Mouse (Mus musculus) left cerebral cortex, postnatal 4 days (tissue): ENCODE measurements at regions not wholly inside any gene's neighbourhood (a gene's known extent, or its start where the extent isn't known, plus 50 kb on each side); places are given as distances from the start of the nearest gene placed in this dataset.
"Not testable (repeated sequence)": the region's sequence is repeated elsewhere in the genome, so short reads cannot be mapped to it uniquely, and the experiment has no call there.

Source experiments
- DNase-seq: peaks from one replicate; pipeline ENCODE4 v3.0.0-alpha.2; 2022
- intact Hi-C: fragments of 180-260 bp; cut with DNase I; formaldehyde crosslinking; loops from one replicate; pipeline ENCODE4 v1.15.1; 2025

- intact Hi-C loops, result no loop called here
- no peak for DNase-seq
Observed at GRCm38 (mm10) chrX:77307374-77307773, 203.4 kb upstream of the Tbl1x start.

DNA sequence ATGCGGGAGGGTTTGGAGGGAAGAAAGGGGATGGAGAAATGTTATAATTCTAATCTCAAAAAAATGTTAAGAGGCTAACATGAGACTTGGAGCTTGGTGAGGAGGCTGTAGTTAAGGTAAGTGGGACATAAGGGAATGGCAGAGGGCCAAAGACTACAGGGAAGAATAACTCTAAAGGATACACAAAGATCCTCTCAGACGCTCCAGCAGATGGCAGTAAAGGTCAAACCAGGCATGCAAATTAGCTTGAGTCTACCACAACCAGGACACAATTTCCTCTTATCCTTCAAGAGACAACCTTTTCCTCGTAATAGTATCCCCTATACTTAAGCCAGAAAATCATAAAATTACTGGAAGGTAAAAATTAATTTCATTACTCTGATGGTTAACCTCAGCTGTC lies 196.4 kb upstream of the Tbl1x start:
- intact Hi-C loops, result no loop called here
- peak; percentile 32 for DNase-seq

DNA sequence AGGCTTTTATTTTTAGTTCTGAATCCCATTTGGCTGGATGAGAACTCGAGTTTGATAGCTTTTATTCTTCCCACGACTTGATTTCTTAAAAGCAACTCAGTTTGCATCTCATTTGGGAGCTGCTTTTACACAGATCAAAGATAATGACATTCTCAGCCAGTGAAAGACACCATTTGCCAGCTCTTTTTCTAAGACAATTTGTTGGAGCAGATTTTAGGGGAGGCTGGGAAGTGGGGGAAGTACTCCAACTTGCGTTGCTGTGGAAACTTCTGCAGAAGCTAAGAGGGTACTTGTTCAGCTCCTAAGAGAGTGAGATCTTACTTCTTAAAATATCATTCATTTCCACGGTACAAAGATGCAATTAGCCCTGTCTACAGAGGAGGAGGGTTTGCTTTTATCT lies 187.2 kb upstream of the Tbl1x start:
- intact Hi-C loops, result no loop called here
- DNase-seq, result no peak

GRCm38 (mm10) chrX:77353181-77353580 lies 157.6 kb upstream of the Tbl1x start:
- intact Hi-C loops, result no loop called here
- no peak for DNase-seq

DNA sequence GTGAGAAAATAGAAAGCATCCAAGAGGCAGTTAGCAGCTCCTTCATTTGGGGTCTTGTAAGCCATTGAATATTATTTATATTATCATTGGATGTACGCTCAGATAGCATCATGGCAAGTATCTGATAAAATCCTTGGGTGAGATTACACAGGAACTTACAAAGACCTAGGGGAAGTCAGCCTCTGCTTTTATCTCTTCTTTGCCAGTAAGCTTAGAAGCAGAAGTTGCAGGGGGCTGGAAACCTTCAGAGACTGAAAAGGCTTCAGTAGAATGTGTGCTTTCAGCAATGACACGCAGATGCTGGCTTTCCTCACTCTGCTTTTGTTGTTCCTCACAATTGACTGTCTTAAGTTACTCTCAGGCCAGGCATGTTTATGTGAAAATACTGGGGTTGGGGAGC lies 150.3 kb upstream of the Tbl1x start:
- intact Hi-C loops, result no loop called here
- no peak for DNase-seq

DNA sequence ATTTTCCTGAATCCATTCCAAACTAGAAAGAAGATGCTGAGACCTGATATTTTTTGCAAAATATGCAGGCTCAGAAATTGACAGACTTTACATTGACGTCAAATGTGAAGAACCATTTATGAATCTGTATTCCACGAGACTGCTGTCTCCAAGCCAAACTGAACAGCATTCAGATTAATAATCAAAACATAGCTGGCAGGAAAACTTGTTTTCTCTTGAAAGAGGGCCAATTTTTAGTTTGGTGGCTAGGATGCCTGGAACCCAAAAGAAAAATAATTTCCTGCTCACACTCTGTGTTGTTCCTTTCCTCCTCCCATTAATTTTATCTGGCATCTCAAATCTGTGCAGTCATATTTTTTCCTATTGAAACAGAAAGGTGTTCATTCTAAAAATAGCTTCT lies 149.7 kb upstream of the Tbl1x start:
- no peak for DNase-seq
- intact Hi-C loops, result no loop called here

GRCm38 (mm10) chrX:77363657-77364056 lies 147.2 kb upstream of the Tbl1x start:
- intact Hi-C loops, result no loop called here
- no peak for DNase-seq

- intact Hi-C loops, result no loop called here
- no peak for DNase-seq
Observed at GRCm38 (mm10) chrX:77367351-77367750, 143.5 kb upstream of the Tbl1x start.

- no peak for DNase-seq
- intact Hi-C loops, result no loop called here
Observed at GRCm38 (mm10) chrX:77387271-77387670, 123.5 kb upstream of the Tbl1x start.

DNA sequence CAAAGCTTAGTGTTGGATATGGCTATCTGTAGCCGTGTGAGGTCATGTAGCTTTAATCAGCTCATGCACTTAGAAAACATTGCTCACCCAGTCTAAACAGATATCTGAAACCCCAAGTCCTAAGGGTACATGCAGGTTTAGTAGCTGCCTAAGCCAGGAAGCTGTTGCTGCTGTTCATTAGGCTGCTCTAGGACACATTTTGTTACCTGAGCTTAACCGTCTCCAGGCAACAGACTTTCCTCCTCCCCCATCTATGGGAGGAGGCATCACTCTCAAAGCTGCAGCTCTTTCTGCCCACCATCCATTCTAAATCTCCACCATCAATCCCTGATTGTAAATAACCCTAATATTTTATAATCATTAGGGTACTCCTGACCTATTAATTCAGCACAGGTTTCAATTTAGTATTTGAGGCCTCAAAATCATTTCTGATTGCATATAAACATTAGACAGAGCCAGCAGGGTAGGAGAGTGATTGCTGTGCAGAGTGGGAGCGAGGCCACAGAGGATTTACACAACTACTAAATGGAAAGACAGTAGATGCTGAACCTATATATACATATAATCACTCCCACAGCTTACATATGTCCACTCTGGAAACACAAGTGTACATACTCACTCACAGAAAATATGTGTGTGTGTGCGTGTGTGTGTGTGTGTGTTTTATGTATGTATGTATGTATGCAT lies 118.9 kb upstream of the Tbl1x start:
- intact Hi-C loops, result no loop called here
- no peak for DNase-seq

- no peak for DNase-seq
- intact Hi-C loops, result no loop called here
Observed at GRCm38 (mm10) chrX:77406896-77407295, 103.9 kb upstream of the Tbl1x start.

- intact Hi-C loops, result no loop called here
- no peak for DNase-seq
Observed at GRCm38 (mm10) chrX:77407925-77408324, 102.9 kb upstream of the Tbl1x start.

- DNase-seq, result peak; percentile 14
- intact Hi-C loops, result no loop called here
Observed at GRCm38 (mm10) chrX:77409370-77409769, 101.4 kb upstream of the Tbl1x start.

DNA sequence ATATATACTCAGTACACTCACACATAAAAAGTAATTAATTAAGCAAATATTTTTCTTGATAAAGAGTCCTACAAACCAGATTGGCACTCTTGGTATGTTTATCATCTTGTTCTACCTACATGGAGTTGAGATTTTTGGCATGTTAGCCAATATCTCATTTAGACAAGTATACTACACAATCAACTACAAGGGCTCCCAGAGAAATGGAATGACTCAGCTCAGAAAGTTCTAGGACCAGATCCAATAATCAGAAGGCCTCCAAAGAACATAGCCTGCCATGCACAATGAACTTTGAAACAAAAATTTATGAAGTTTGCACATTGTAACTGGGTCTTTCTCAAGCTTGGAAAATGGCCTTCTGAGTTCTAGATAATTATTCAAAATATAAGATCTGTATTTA lies 100.0 kb upstream of the Tbl1x start:
- no peak for DNase-seq
- intact Hi-C loops, result no loop called here

DNA sequence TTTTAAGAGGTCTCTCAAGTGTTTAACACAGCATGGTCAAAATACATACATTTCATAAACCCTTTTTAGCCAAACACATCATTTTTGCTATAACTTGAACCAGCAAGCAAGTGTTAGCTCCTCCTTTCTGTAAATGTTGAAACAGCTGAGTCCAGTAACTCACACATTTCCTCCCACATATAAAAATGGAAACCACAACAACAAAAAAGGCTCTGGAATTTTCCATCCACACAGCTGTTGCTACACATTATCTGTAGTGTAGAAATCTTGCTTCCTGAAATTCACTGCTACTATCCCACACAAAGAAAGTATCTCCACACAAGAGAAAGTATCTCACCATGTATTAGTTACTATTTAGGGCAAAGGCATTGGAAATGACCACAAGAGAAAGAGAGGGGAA lies 96.7 kb upstream of the Tbl1x start:
- intact Hi-C loops, result no loop called here
- DNase-seq, result no peak

DNA sequence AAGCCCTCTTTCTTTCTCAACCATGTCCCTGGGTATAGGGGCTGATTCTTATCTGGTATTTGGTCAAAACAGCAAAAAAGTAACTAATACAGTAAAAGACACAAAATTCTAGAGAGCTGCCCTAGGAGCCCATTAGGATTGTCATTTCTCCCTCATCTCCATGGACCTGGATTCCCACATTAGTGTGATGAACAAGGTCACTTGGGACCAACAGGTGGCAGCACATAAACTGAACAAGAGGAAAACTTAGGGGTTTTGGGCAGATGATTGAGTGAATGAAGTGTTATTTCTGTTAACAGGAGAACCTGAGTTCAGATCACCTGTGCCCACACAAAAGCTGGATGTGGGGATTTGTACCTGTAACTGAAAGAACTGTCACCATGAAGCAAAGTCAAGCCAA lies 93.0 kb upstream of the Tbl1x start:
- intact Hi-C loops, result no loop called here
- DNase-seq, result no peak

GRCm38 (mm10) chrX:77422206-77422605 lies 88.6 kb upstream of the Tbl1x start:
- intact Hi-C loops, result no loop called here
- no peak for DNase-seq

GRCm38 (mm10) chrX:77424792-77425727 lies 85.8 kb upstream of the Tbl1x start:
- intact Hi-C loops, result no loop called here
- DNase-seq, result no peak

DNA sequence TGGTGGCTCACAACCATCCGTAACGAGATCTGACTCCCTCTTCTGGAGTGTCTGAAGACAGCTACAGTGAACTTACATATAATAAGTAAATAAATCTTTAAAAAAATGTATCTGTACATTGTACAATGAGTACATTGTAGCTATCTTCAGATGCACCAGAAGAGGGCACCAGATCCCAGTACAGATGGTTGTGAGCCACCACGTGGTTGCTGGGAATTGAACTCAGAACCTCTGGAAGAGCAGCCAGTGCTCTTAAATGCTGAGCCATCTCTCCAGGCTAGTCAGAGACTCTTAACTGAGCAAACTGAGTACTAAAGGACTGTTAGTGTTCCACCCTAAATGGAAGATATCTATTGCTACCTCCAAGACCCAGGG lies 85.1 kb upstream of the Tbl1x start:
- intact Hi-C loops, DNase-seq: not testable (repeated sequence)

DNA sequence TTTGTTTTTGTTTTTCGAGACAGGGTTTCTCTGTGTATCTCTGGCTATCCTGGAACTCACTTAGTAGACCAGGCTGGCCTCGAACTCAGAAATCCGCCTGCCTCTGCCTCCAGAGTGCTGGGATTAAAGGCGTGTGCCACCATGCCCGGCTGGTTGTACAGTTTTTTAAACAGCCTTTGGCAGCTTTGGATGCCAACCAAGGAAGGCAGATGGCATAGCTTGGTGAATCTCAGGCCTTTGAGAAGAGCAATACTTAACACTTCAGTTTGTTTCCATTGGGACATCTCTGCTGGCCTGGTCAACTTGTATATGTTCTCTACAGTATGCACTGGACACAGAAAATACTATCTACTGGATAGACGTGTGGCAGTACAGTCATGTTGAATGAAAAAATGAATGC lies 84.0 kb upstream of the Tbl1x start:
- intact Hi-C loops, result not testable (repeated sequence)
- peak; percentile 4 for DNase-seq

DNA sequence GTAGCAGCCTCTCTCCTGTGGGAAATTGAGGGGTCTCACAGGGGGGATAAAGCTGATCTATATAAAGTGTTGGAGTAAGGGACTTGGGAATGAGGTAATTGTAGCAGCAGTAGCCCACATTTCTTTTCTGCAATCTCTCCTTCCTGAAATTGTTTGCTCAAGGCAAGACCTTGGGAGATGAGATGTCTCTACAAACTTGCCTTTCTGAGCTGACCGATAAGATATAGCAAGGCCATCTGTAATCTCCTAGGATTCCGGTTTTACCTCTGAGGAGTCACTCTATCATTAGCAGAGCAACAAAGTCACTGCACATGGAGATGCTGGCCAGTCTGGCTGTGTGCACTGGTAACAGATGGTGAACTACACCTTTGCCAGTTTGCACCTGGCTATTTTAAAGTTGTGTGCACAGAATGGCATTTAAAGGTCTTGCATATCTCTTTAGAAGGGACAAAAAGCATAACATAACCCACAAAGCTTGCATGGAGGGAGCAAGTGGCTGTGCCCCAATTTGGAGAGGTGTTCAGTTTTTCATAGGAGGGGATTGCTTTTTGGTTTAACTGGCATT lies 78.7 kb upstream of the Tbl1x start:
- intact Hi-C loops, result loop anchor here (10.0 kb wide), 1 partner anchor 203 kb away; no protein-coding TSS in a partner anchor
- DNase-seq, result no peak
